Mouse (Mus musculus): Measurements from ENCODE around the gene Cct4. TPM values are rescaled to one million over a fixed set of nuclear protein-coding genes. Genes with fewer than 3 reads are reported as not detected.

Cct4 gene
- polyA plus RNA-seq, 1 experiment, result 84.0 TPM

GRCm38 (mm10) chr11:22987357-22987756 is 3.0 kb upstream of the Cct4 start:
- no peak overlapping the region for H3K4me3 ChIP-seq (replicated peaks; ENCODE audit: insufficient read depth, low read depth, low read length)
- TF ChIP-seq CTCF (IDR thresholded peaks at IDR 0.05; ENCODE audit: borderline replicate concordance, insufficient read depth, low read depth, low read length), result peak; percentile 68
- no peak for TF ChIP-seq POLR2A (IDR thresholded peaks at IDR 0.05; ENCODE audit: borderline replicate concordance, insufficient read depth, low read length)
- peak; percentile 31 to 66 for DNase-seq
- no peak overlapping the region for H3K27ac ChIP-seq (ENCODE audit: insufficient read depth, low read length)
- WGBS, result 37% methylated on average over 2 of the region's 2 CpGs
- H3K27me3 ChIP-seq (ENCODE audit: control insufficient read depth, insufficient read depth, low read length), result no peaks in the 10 kb centered on the region
- H3K4me1 ChIP-seq (ENCODE audit: control insufficient read depth, insufficient read depth, low read length), result peaks cover 2% of the 10 kb centered on the region; the same call in 1 of the 2 replicates

- WGBS, result 27% methylated on average over 1 of the region's 1 CpGs
- H3K27ac ChIP-seq (ENCODE audit: insufficient read depth, low read length), result no peak overlapping the region
- peak overlapping the region; percentile 83 for H3K4me3 ChIP-seq (replicated peaks; ENCODE audit: insufficient read depth, low read depth, low read length)
- TF ChIP-seq CTCF (IDR thresholded peaks at IDR 0.05; ENCODE audit: borderline replicate concordance, insufficient read depth, low read depth, low read length) (no peak), POLR2A (IDR thresholded peaks at IDR 0.05; ENCODE audit: borderline replicate concordance, insufficient read depth, low read length) (no peak)
- peak in 1 of 2 experiments; percentile 2 for DNase-seq
- peaks cover 2% of the 10 kb centered on the region; the same call in 1 of the 2 replicates for H3K4me1 ChIP-seq (ENCODE audit: control insufficient read depth, insufficient read depth, low read length)
- no peaks in the 10 kb centered on the region for H3K27me3 ChIP-seq (ENCODE audit: control insufficient read depth, insufficient read depth, low read length)
Observed at GRCm38 (mm10) chr11:22989786-22990185, 533 bp upstream of the Cct4 start.

- TF ChIP-seq POLR2A (IDR thresholded peaks at IDR 0.05; ENCODE audit: borderline replicate concordance, insufficient read depth, low read length) (no peak), CTCF (IDR thresholded peaks at IDR 0.05; ENCODE audit: borderline replicate concordance, insufficient read depth, low read depth, low read length) (no peak)
- no peaks in the 10 kb centered on the region for H3K27me3 ChIP-seq (ENCODE audit: control insufficient read depth, insufficient read depth, low read length)
- H3K4me3 ChIP-seq (replicated peaks; ENCODE audit: insufficient read depth, low read depth, low read length), result peak overlapping the region; percentile 44
- 9% methylated on average over 14 of the region's 14 CpGs for WGBS
- peaks cover 2% of the 10 kb centered on the region; the same call in 1 of the 2 replicates for H3K4me1 ChIP-seq (ENCODE audit: control insufficient read depth, insufficient read depth, low read length)
- no peak overlapping the region for H3K27ac ChIP-seq (ENCODE audit: insufficient read depth, low read length)
- DNase-seq, result no peak
Observed at GRCm38 (mm10) chr11:22991218-22991835, 1.0 kb downstream of the Cct4 start.

GRCm38 (mm10) chr11:22994271-22994670 is 4.0 kb downstream of the Cct4 start:
- no peaks in the 10 kb centered on the region for H3K27me3 ChIP-seq (ENCODE audit: control insufficient read depth, insufficient read depth, low read length)
- WGBS, result 62% methylated on average over 2 of the region's 2 CpGs
- no peak for TF ChIP-seq CTCF (IDR thresholded peaks at IDR 0.05; ENCODE audit: borderline replicate concordance, insufficient read depth, low read depth, low read length)
- no peak overlapping the region for H3K4me3 ChIP-seq (replicated peaks; ENCODE audit: insufficient read depth, low read depth, low read length)
- H3K4me1 ChIP-seq (ENCODE audit: control insufficient read depth, insufficient read depth, low read length), result peaks cover 2% of the 10 kb centered on the region; the same call in 1 of the 2 replicates
- H3K27ac ChIP-seq (ENCODE audit: insufficient read depth, low read length), result no peak overlapping the region
- DNase-seq, result peak in 1 of 2 experiments; percentile 50

- Histone ChIP-seq H3K4me3 (replicated peaks; ENCODE audit: insufficient read depth, low read depth, low read length) (no peak overlapping the region), H3K27me3 (ENCODE audit: control insufficient read depth, insufficient read depth, low read length) (no peaks in the 10 kb centered on the region), H3K4me1 (ENCODE audit: control insufficient read depth, insufficient read depth, low read length) (peaks cover 2% of the 10 kb centered on the region; the same call in 1 of the 2 replicates), H3K27ac (ENCODE audit: insufficient read depth, low read length) (no peak overlapping the region)
- 96% methylated on average over 4 of the region's 4 CpGs for WGBS
- no peak for DNase-seq
- TF ChIP-seq CTCF (IDR thresholded peaks at IDR 0.05; ENCODE audit: borderline replicate concordance, insufficient read depth, low read depth, low read length) (no peak), POLR2A (IDR thresholded peaks at IDR 0.05; ENCODE audit: borderline replicate concordance, insufficient read depth, low read length) (no peak)
Observed at GRCm38 (mm10) chr11:22995461-22995860, 5.1 kb downstream of the Cct4 start.

- Histone ChIP-seq H3K27me3 (ENCODE audit: control insufficient read depth, insufficient read depth, low read length) (no peaks in the 10 kb centered on the region), H3K4me1 (ENCODE audit: control insufficient read depth, insufficient read depth, low read length) (no peaks in the 10 kb centered on the region), H3K4me3 (replicated peaks; ENCODE audit: insufficient read depth, low read depth, low read length) (no peak overlapping the region), H3K27ac (ENCODE audit: insufficient read depth, low read length) (no peak overlapping the region)
- no peak for DNase-seq
- TF ChIP-seq POLR2A (IDR thresholded peaks at IDR 0.05; ENCODE audit: borderline replicate concordance, insufficient read depth, low read length) (no peak), CTCF (IDR thresholded peaks at IDR 0.05; ENCODE audit: borderline replicate concordance, insufficient read depth, low read depth, low read length) (no peak)
- 76% methylated on average over 1 of the region's 1 CpGs for WGBS
Observed at GRCm38 (mm10) chr11:22998308-22998707, 8.0 kb downstream of the Cct4 start.

GRCm38 (mm10) chr11:23005276-23005675 is 15.0 kb downstream of the Cct4 start:
- Histone ChIP-seq H3K4me1 (ENCODE audit: control insufficient read depth, insufficient read depth, low read length) (no peaks in the 10 kb centered on the region; the same call in 1 of the 2 replicates), H3K27me3 (ENCODE audit: control insufficient read depth, insufficient read depth, low read length) (no peaks in the 10 kb centered on the region), H3K27ac (ENCODE audit: insufficient read depth, low read length) (no peak overlapping the region), H3K4me3 (replicated peaks; ENCODE audit: insufficient read depth, low read depth, low read length) (no peak overlapping the region)
- no peak for TF ChIP-seq POLR2A (IDR thresholded peaks at IDR 0.05; ENCODE audit: borderline replicate concordance, insufficient read depth, low read length)
- TF ChIP-seq CTCF (IDR thresholded peaks at IDR 0.05; ENCODE audit: borderline replicate concordance, insufficient read depth, low read depth, low read length), result no peak
- WGBS, result 89% methylated on average over 1 of the region's 1 CpGs
- no peak for DNase-seq

- 2% methylated on average over 6 of the region's 6 CpGs for WGBS
Observed at GRCm38 (mm10) chr11:23007166-23007480, 16.8 kb downstream of the Cct4 start.

More at GRCm38 (mm10) chr11:23007166-23007480, 16.8 kb downstream of the Cct4 start:
- H3K4me3 ChIP-seq (replicated peaks; ENCODE audit: insufficient read depth, low read depth, low read length), result peak overlapping the region; percentile 63
- peak overlapping the region; percentile 48 for H3K27ac ChIP-seq (ENCODE audit: insufficient read depth, low read length)
- TF ChIP-seq CTCF (IDR thresholded peaks at IDR 0.05; ENCODE audit: borderline replicate concordance, insufficient read depth, low read depth, low read length) (no peak), POLR2A (IDR thresholded peaks at IDR 0.05; ENCODE audit: borderline replicate concordance, insufficient read depth, low read length) (no peak)
- no peaks in the 10 kb centered on the region for H3K27me3 ChIP-seq (ENCODE audit: control insufficient read depth, insufficient read depth, low read length)
- no peaks in the 10 kb centered on the region; the same call in 1 of the 2 replicates for H3K4me1 ChIP-seq (ENCODE audit: control insufficient read depth, insufficient read depth, low read length)
- no peak for DNase-seq

Data from cerebellum, adult 2 months (tissue).